Mouse (Mus musculus): Measurements from ENCODE around the gene Gm21969. TPM values are rescaled to one million over a fixed set of nuclear protein-coding genes. Genes with fewer than 3 reads are reported as not detected.

Gm21969 gene
- total RNA-seq, 1 experiment, result 0.09 TPM

DNA sequence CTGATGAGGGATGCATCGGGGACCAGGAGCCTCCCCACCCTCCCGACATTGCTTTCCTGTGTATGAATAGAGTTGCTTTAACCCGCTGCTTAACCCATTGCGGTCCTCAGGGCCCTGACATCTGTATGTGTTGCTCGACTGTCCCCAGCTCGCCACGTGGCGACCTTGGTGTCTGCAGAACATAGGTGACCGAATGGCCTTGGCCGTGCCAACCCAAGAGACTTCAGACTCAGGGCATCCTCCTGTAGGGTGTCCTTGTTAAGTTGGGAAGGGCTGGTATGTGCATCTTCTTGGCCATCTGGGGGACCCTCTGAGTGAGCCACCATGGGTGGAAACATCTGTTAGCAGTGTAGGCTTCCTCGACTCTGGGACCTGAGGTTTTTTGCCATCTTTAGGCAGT, 2.2 kb downstream of the Gm21969 start:
- Histone ChIP-seq H3K9me3 (ENCODE audit: control insufficient read depth, insufficient read depth, low read depth, low read length) (no peaks in the 10 kb centered on the region), H3K36me3 (ENCODE audit: control insufficient read depth, insufficient read depth, low read length, poor library complexity, severe bottlenecking) (peaks cover 15% of the 10 kb centered on the region), H3K9ac (ENCODE audit: insufficient read depth, low read depth, low read length, poor library complexity, severe bottlenecking) (no peak overlapping the region), H3K4me1 (ENCODE audit: control insufficient read depth in 2 of 2, insufficient read depth in 2 of 2, low read length in 2 of 2, poor library complexity in 1 of 2) (peaks cover 4 to 28% of the 10 kb centered on the region in 2 experiments), H3K4me3 (ENCODE audit: insufficient read depth in 1 of 2, low read depth in 1 of 2, low read length in 2 of 2, poor library complexity in 1 of 2, severe bottlenecking in 1 of 2) (no peak overlapping the region), H3K27ac (ENCODE audit: insufficient read depth, low read depth, low read length, poor library complexity, severe bottlenecking) (no peak overlapping the region)
- no peak for DNase-seq (ENCODE audit: low read depth, low spot score)
- in situ Hi-C loops (cut with MboI; ENCODE audit: low sequenced_read_pairs in 2 of 2, unreplicated experiment in 2 of 2), result no loop called here
- TF ChIP-seq MAFK (IDR thresholded peaks at IDR 0.05; ENCODE audit: insufficient read depth, low read depth, low read length) (no peak), ZC3H11A (IDR thresholded peaks at IDR 0.05; ENCODE audit: borderline replicate concordance, low read depth, low read length) (no peak), CHD2 (IDR thresholded peaks at IDR 0.05; ENCODE audit: low read depth, low read length) (no peak), HCFC1 (IDR thresholded peaks at IDR 0.05; ENCODE audit: borderline replicate concordance, insufficient read depth, low read length) (no peak), ZNF384 (IDR thresholded peaks at IDR 0.05; ENCODE audit: low read depth, low read length) (no peak)

GRCm38 (mm10) chr4:139606732-139607131, 3.7 kb downstream of the Gm21969 start:
- TF ChIP-seq HCFC1 (IDR thresholded peaks at IDR 0.05; ENCODE audit: borderline replicate concordance, insufficient read depth, low read length), result no peak
- DNase-seq (ENCODE audit: low read depth, low spot score), result no peak
- in situ Hi-C loops (cut with MboI; ENCODE audit: low sequenced_read_pairs in 2 of 2, unreplicated experiment in 2 of 2), result no loop called here

GRCm38 (mm10) chr4:139608975-139609374, 6.0 kb downstream of the Gm21969 start:
- TF ChIP-seq HCFC1 (IDR thresholded peaks at IDR 0.05; ENCODE audit: borderline replicate concordance, insufficient read depth, low read length), result no peak
- TF ChIP-seq MAFK (IDR thresholded peaks at IDR 0.05; ENCODE audit: insufficient read depth, low read depth, low read length), result no peak
- no peak for TF ChIP-seq ZC3H11A (IDR thresholded peaks at IDR 0.05; ENCODE audit: borderline replicate concordance, low read depth, low read length)
- TF ChIP-seq CHD2 (IDR thresholded peaks at IDR 0.05; ENCODE audit: low read depth, low read length), result no peak
- no peak for TF ChIP-seq ZNF384 (IDR thresholded peaks at IDR 0.05; ENCODE audit: low read depth, low read length)
- Histone ChIP-seq H3K4me1 (ENCODE audit: control insufficient read depth in 2 of 2, insufficient read depth in 2 of 2, low read length in 2 of 2, poor library complexity in 1 of 2) (peaks cover 0 to 6% of the 10 kb centered on the region in 2 experiments; a peak in 1 of 4 replicates), H3K36me3 (ENCODE audit: control insufficient read depth, insufficient read depth, low read length, poor library complexity, severe bottlenecking) (peaks cover 18% of the 10 kb centered on the region), H3K9me3 (ENCODE audit: control insufficient read depth, insufficient read depth, low read depth, low read length) (no peaks in the 10 kb centered on the region), H3K9ac (ENCODE audit: insufficient read depth, low read depth, low read length, poor library complexity, severe bottlenecking) (no peak overlapping the region), H3K4me3 (ENCODE audit: insufficient read depth in 1 of 2, low read depth in 1 of 2, low read length in 2 of 2, poor library complexity in 1 of 2, severe bottlenecking in 1 of 2) (no peak overlapping the region), H3K27ac (ENCODE audit: insufficient read depth, low read depth, low read length, poor library complexity, severe bottlenecking) (no peak overlapping the region)
- no peak for DNase-seq (ENCODE audit: low read depth, low spot score)
- in situ Hi-C loops (cut with MboI; ENCODE audit: low sequenced_read_pairs in 2 of 2, unreplicated experiment in 2 of 2), result no loop called here

More at GRCm38 (mm10) chr4:139606732-139607131, 3.7 kb downstream of the Gm21969 start:
- no peaks in the 10 kb centered on the region for H3K9me3 ChIP-seq (ENCODE audit: control insufficient read depth, insufficient read depth, low read depth, low read length)
- no peak overlapping the region for H3K9ac ChIP-seq (ENCODE audit: insufficient read depth, low read depth, low read length, poor library complexity, severe bottlenecking)
- H3K27ac ChIP-seq (ENCODE audit: insufficient read depth, low read depth, low read length, poor library complexity, severe bottlenecking), result no peak overlapping the region
- H3K4me3 ChIP-seq (ENCODE audit: insufficient read depth in 1 of 2, low read depth in 1 of 2, low read length in 2 of 2, poor library complexity in 1 of 2, severe bottlenecking in 1 of 2), result no peak overlapping the region
- peaks cover 2 to 22% of the 10 kb centered on the region in 2 experiments; a peak in 3 of 4 replicates for H3K4me1 ChIP-seq (ENCODE audit: control insufficient read depth in 2 of 2, insufficient read depth in 2 of 2, low read length in 2 of 2, poor library complexity in 1 of 2)
- H3K36me3 ChIP-seq (ENCODE audit: control insufficient read depth, insufficient read depth, low read length, poor library complexity, severe bottlenecking), result peaks cover 15% of the 10 kb centered on the region

GRCm38 (mm10) chr4:139610954-139611353, 8.0 kb downstream of the Gm21969 start:
- TF ChIP-seq HCFC1 (IDR thresholded peaks at IDR 0.05; ENCODE audit: borderline replicate concordance, insufficient read depth, low read length) (no peak), CHD2 (IDR thresholded peaks at IDR 0.05; ENCODE audit: low read depth, low read length) (no peak), MAFK (IDR thresholded peaks at IDR 0.05; ENCODE audit: insufficient read depth, low read depth, low read length) (no peak), ZC3H11A (IDR thresholded peaks at IDR 0.05; ENCODE audit: borderline replicate concordance, low read depth, low read length) (no peak), ZNF384 (IDR thresholded peaks at IDR 0.05; ENCODE audit: low read depth, low read length) (no peak)
- Histone ChIP-seq H3K4me1 (ENCODE audit: control insufficient read depth in 2 of 2, insufficient read depth in 2 of 2, low read length in 2 of 2, poor library complexity in 1 of 2) (peaks cover 0 to 7% of the 10 kb centered on the region in 2 experiments; a peak in 1 of 4 replicates), H3K27ac (ENCODE audit: insufficient read depth, low read depth, low read length, poor library complexity, severe bottlenecking) (no peak overlapping the region), H3K36me3 (ENCODE audit: control insufficient read depth, insufficient read depth, low read length, poor library complexity, severe bottlenecking) (peaks cover 16% of the 10 kb centered on the region), H3K4me3 (ENCODE audit: insufficient read depth in 1 of 2, low read depth in 1 of 2, low read length in 2 of 2, poor library complexity in 1 of 2, severe bottlenecking in 1 of 2) (no peak overlapping the region), H3K9ac (ENCODE audit: insufficient read depth, low read depth, low read length, poor library complexity, severe bottlenecking) (no peak overlapping the region), H3K9me3 (ENCODE audit: control insufficient read depth, insufficient read depth, low read depth, low read length) (no peaks in the 10 kb centered on the region)
- no peak for DNase-seq (ENCODE audit: low read depth, low spot score)
- in situ Hi-C loops (cut with MboI; ENCODE audit: low sequenced_read_pairs in 2 of 2, unreplicated experiment in 2 of 2), result no loop called here

GRCm38 (mm10) chr4:139611542-139611953, 8.6 kb downstream of the Gm21969 start:
- H3K9me3 ChIP-seq (ENCODE audit: control insufficient read depth, insufficient read depth, low read depth, low read length), result no peaks in the 10 kb centered on the region
- H3K36me3 ChIP-seq (ENCODE audit: control insufficient read depth, insufficient read depth, low read length, poor library complexity, severe bottlenecking), result peaks cover 11% of the 10 kb centered on the region
- no peak for DNase-seq (ENCODE audit: low read depth, low spot score)
- in situ Hi-C loops (cut with MboI; ENCODE audit: low sequenced_read_pairs in 2 of 2, unreplicated experiment in 2 of 2), result no loop called here
- TF ChIP-seq MAFK (IDR thresholded peaks at IDR 0.05; ENCODE audit: insufficient read depth, low read depth, low read length) (no peak), ZNF384 (IDR thresholded peaks at IDR 0.05; ENCODE audit: low read depth, low read length) (0 out of 2 replicates have a peak, but pooled peaks have one; percentile 36), ZC3H11A (IDR thresholded peaks at IDR 0.05; ENCODE audit: borderline replicate concordance, low read depth, low read length) (peak; percentile 33; the same call in 1 of the 2 replicates)
- 0 out of 2 replicates have a peak overlapping the region, but pooled peaks have one; percentile 40 for H3K9ac ChIP-seq (ENCODE audit: insufficient read depth, low read depth, low read length, poor library complexity, severe bottlenecking)
- no peak overlapping the region for H3K4me3 ChIP-seq (ENCODE audit: insufficient read depth in 1 of 2, low read depth in 1 of 2, low read length in 2 of 2, poor library complexity in 1 of 2, severe bottlenecking in 1 of 2)
- no peak overlapping the region for H3K27ac ChIP-seq (ENCODE audit: insufficient read depth, low read depth, low read length, poor library complexity, severe bottlenecking)
- peaks cover 0 to 11% of the 10 kb centered on the region in 2 experiments; a peak in 1 of 4 replicates for H3K4me1 ChIP-seq (ENCODE audit: control insufficient read depth in 2 of 2, insufficient read depth in 2 of 2, low read length in 2 of 2, poor library complexity in 1 of 2)
